Mouse (Mus musculus) heart, embryonic 12.5 days (tissue): Measurements from ENCODE around the gene Pdcd1lg2. TPM values are rescaled to one million over a fixed set of nuclear protein-coding genes. Genes with fewer than 3 reads are reported as not detected.

Source experiments
- ATAC-seq: fragments of 200-750 bp; cut with Nextera tagmentation; 2 replicates; pipeline ENCODE4 v1.8.0; 2017; ENCODE audit warnings: moderate TSS enrichment, moderate library complexity; ENCODE audit not compliant: insufficient number of reproducible peaks, low FRiP score
- H3K27ac ChIP-seq: fragments of 300-500 bp; sonication (generic); 2 replicates; pipeline ENCODE4 v1.5.1; 2016; ENCODE audit warnings: mild to moderate bottlenecking, moderate library complexity; ENCODE audit not compliant: poor library complexity, severe bottlenecking
- H3K27me3 ChIP-seq: fragments of 300-500 bp; sonication (generic); replicated peaks from 2 replicates; pipeline ENCODE4 v1.6.1; 2016; ENCODE audit warnings: mild to moderate bottlenecking, moderate library complexity
- H3K36me3 ChIP-seq: fragments of 300-500 bp; sonication (generic); 2 replicates; pipeline ENCODE4 v1.6.1; 2016; ENCODE audit warnings: mild to moderate bottlenecking, moderate library complexity
- H3K4me1 ChIP-seq: fragments of 300-500 bp; sonication (generic); replicated peaks from 2 replicates; pipeline ENCODE4 v1.6.1; 2016; ENCODE audit warnings: mild to moderate bottlenecking
- H3K4me2 ChIP-seq: fragments of 300-500 bp; sonication (generic); 2 replicates; pipeline ENCODE4 v1.6.1; 2016; ENCODE audit warnings: mild to moderate bottlenecking, moderate library complexity
- H3K4me3 ChIP-seq: fragments of 300-500 bp; sonication (generic); 2 replicates; pipeline ENCODE4 v1.5.1; 2016; ENCODE audit warnings: mild to moderate bottlenecking
- H3K9ac ChIP-seq: fragments of 300-500 bp; sonication (generic); 2 replicates; pipeline ENCODE4 v1.6.1; 2016; ENCODE audit warnings: mild to moderate bottlenecking, moderate library complexity
- H3K9me3 ChIP-seq: fragments of 300-500 bp; sonication (generic); replicated peaks from 2 replicates; pipeline ENCODE4 v1.6.1; 2016; ENCODE audit warnings: mild to moderate bottlenecking, moderate library complexity
- WGBS: fragments of 180-500 bp; shearing (Covaris S2); methylation state at CpG from one replicate; pipeline ENCODE4 v1.1.7; 2016; 5-methylcytosine and 5-hydroxymethylcytosine counted together
- polyA plus RNA-seq: library from polyadenylated mRNA; unstranded; fragments of >200 nt; fragmentation: Nextera tagmentation; extraction: Ambion mirVana; gene quantifications from 2 replicates; pipeline ENCODE4 v1.2.1, GENCODE M21; 2016

Pdcd1lg2 gene
- polyA plus RNA-seq, 1 experiment from 2014 or later, result not detected

DNA sequence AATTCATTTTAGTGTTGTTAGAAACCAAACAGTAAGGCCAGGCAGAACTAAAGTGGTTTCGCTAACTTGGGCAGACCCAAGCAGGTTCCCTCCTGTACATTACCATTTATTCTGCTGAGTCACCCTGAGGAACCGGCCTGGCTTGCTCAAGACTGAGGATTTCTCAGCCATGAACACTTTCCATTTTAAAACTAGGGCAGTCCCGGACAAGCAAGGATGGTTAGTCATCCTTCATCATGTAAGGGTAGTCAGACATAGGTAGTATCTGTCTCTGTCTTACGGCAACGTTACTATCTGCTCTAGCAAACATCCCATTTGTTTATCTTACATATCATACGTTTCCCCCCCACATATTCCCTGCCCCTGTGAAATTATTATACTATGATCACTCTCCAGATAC is 25.7 kb upstream of the Pdcd1lg2 start:
- H3K4me3 ChIP-seq, result no peak overlapping the region
- WGBS, result 77% methylated on average over 6 of the region's 6 CpGs
- H3K27me3 ChIP-seq, result no peaks in the 10 kb centered on the region
- no peak overlapping the region for H3K9ac ChIP-seq
- no peaks in the 10 kb centered on the region for H3K9me3 ChIP-seq
- H3K27ac ChIP-seq, result no peak overlapping the region
- H3K36me3 ChIP-seq, result no peaks in the 10 kb centered on the region
- H3K4me2 ChIP-seq, result no peak overlapping the region
- H3K4me1 ChIP-seq, result no peaks in the 10 kb centered on the region
- no peak for ATAC-seq

DNA sequence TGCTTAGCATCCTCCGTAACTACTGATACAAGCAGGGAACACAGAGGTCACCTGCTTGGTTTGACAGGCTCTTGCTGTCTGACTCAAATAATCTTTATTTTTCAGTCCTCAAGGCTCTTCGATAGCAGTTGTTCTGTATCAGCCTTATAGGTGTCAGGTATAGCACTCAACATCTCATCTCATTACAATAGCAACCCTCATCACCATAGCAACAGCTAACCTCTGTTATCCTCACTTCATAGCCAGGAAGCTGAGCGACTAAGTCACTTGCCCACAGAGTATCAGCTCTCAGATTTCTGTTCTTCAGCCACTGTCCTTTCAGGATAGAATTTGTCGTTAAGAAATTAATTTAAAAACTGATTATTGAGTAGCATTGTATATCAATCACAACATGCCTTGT is 24.9 kb upstream of the Pdcd1lg2 start:
- no peaks in the 10 kb centered on the region for H3K4me1 ChIP-seq
- 78% methylated on average over 4 of the region's 4 CpGs for WGBS
- no peak overlapping the region for H3K9ac ChIP-seq
- no peak for ATAC-seq
- no peaks in the 10 kb centered on the region for H3K36me3 ChIP-seq
- no peak overlapping the region for H3K27ac ChIP-seq
- no peaks in the 10 kb centered on the region for H3K27me3 ChIP-seq
- H3K9me3 ChIP-seq, result no peaks in the 10 kb centered on the region
- no peak overlapping the region for H3K4me2 ChIP-seq
- no peak overlapping the region for H3K4me3 ChIP-seq

DNA sequence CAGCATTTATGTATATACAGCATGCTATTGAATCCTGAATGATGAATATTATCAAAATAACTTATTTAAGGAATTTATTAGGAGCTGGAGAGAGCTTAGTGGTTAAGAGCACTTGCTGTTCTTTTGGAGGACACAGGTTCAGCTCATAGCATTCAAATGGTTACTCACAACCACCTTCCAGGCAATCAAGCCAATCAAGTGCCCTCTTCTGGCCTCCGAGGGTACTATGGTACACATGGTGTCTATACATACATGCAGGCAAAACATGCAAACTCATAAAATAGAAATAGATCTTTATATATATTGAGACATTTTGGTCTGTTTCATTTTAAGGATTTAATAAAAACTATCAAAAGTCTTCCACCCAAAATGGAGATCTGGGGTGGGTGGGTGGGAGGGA is 21.9 kb upstream of the Pdcd1lg2 start:
- no peaks in the 10 kb centered on the region for H3K27me3 ChIP-seq
- H3K9me3 ChIP-seq, result no peaks in the 10 kb centered on the region
- no peak overlapping the region for H3K4me3 ChIP-seq
- WGBS, result 85% methylated on average over 1 of the region's 1 CpGs
- H3K27ac ChIP-seq, result no peak overlapping the region
- no peak overlapping the region for H3K9ac ChIP-seq
- no peaks in the 10 kb centered on the region for H3K36me3 ChIP-seq
- no peak overlapping the region for H3K4me2 ChIP-seq
- H3K4me1 ChIP-seq, result no peaks in the 10 kb centered on the region
- ATAC-seq, result no peak

DNA sequence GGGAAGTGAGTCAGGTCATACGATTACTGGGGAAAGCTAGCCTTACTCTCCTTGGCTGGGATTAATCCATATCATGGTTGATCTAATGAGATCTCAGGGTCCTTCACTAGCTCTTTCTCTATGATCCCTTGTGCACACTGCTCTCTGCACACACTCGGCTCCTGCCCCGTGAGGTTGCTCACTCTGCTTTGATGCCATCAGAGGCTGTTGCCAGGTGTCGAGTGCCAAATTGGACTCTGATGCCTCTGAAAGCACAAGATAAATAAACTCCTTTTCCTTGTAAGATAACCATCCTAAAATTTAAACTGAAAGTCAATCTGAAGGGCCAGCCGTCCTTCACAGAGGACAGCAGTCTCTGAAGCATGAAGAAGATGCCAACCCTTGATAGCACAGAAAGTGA is 20.2 kb upstream of the Pdcd1lg2 start:
- Histone ChIP-seq H3K36me3 (no peaks in the 10 kb centered on the region), H3K9ac (no peak overlapping the region), H3K27ac (no peak overlapping the region), H3K4me3 (no peak overlapping the region), H3K9me3 (no peaks in the 10 kb centered on the region), H3K4me2 (no peak overlapping the region), H3K4me1 (no peaks in the 10 kb centered on the region), H3K27me3 (no peaks in the 10 kb centered on the region)
- 61% methylated on average over 5 of the region's 5 CpGs for WGBS
- no peak for ATAC-seq

DNA sequence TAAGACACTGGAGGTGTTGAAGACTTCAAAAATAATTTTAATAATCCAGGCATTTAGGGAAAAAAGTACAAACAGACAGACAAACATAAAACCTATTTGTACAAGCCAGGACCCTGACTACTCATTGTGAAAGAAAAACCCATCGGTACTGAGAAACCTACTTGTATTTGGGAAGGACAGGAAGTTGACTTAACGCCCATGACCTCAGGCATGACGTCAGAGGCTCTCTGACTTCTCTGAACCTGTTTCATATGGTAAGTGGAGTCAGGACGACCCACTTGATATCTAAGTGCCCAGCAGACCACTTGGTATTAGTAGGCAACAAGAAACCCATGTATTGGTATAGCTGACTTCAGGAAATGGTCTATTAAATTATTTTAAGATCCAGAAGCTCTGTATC is 19.4 kb upstream of the Pdcd1lg2 start:
- no peaks in the 10 kb centered on the region for H3K9me3 ChIP-seq
- H3K36me3 ChIP-seq, result no peaks in the 10 kb centered on the region
- no peak for ATAC-seq
- no peaks in the 10 kb centered on the region for H3K27me3 ChIP-seq
- H3K27ac ChIP-seq, result no peak overlapping the region
- H3K4me2 ChIP-seq, result no peak overlapping the region
- no peaks in the 10 kb centered on the region for H3K4me1 ChIP-seq
- no peak overlapping the region for H3K9ac ChIP-seq
- no peak overlapping the region for H3K4me3 ChIP-seq
- WGBS, result 60% methylated on average over 4 of the region's 4 CpGs

DNA sequence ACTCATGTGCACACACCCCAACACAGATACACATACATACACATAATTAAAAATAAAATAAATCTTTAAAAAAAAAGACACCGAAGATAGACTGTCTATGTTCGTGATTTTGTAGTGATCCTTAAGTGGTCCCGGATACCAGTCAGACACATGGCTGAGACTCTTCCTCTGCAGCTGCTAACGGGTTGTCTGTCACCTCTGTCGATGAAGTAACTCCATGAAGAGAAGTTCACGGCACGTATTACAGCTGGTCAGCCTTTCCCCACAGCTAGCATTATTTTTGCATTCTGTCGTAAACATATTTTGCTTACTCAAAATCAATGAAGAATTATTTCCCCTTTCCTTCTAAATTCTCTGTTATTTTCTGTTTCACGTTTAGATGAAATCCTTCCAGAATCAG is 17.4 kb upstream of the Pdcd1lg2 start:
- H3K36me3 ChIP-seq, result no peaks in the 10 kb centered on the region
- no peaks in the 10 kb centered on the region for H3K27me3 ChIP-seq
- no peak overlapping the region for H3K9ac ChIP-seq
- no peak overlapping the region for H3K4me3 ChIP-seq
- no peak overlapping the region for H3K27ac ChIP-seq
- no peaks in the 10 kb centered on the region for H3K4me1 ChIP-seq
- no peak for ATAC-seq
- no peaks in the 10 kb centered on the region for H3K9me3 ChIP-seq
- 82% methylated on average over 9 of the region's 9 CpGs for WGBS
- no peak overlapping the region for H3K4me2 ChIP-seq

DNA sequence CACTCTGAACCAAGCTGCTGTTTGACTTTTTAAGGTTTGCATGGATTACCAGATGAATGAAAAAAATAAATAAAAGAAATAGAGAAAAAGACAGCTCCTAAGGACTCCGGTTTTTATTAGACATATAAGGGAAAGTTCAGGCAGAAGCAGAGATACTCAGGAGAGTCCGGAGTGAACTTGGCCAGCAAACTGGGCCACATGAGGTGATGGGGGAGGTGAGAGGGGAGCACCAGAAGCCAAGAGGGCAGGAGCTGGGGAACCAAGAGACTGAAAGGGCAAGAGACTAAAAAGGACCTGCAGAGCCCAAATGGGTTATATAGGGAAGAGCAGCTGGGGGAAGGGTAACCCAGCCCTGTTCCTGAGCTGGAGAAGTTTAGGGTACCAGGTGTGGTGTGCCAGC is 16.0 kb upstream of the Pdcd1lg2 start:
- no peak overlapping the region for H3K4me2 ChIP-seq
- H3K4me3 ChIP-seq, result no peak overlapping the region
- H3K9ac ChIP-seq, result no peak overlapping the region
- no peaks in the 10 kb centered on the region for H3K9me3 ChIP-seq
- H3K27ac ChIP-seq, result no peak overlapping the region
- H3K36me3 ChIP-seq, result no peaks in the 10 kb centered on the region
- H3K4me1 ChIP-seq, result no peaks in the 10 kb centered on the region
- ATAC-seq, result no peak
- no peaks in the 10 kb centered on the region for H3K27me3 ChIP-seq
- 89% methylated on average over 2 of the region's 2 CpGs for WGBS

DNA sequence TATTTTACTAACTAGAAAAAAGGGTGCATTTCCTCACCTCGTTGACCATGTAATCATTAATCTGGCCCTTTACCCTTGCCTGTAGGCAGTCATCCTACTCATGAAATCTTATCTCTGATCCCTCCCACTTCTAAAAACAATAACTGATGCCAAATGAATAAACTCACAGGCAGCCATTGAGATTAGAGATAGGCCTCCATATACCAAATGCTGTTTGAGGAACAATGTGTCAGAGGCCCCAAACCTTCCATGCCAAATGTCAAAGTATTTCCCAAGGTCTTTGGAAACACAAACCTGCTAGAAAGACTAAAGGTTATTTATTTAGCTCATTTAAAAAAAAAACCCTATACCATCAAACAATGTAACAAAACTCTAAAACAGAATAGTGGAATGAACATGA is 14.4 kb upstream of the Pdcd1lg2 start:
- Histone ChIP-seq H3K27ac (no peak overlapping the region), H3K9ac (no peak overlapping the region), H3K4me2 (no peak overlapping the region), H3K36me3 (no peaks in the 10 kb centered on the region), H3K27me3 (no peaks in the 10 kb centered on the region), H3K9me3 (no peaks in the 10 kb centered on the region), H3K4me1 (no peaks in the 10 kb centered on the region), H3K4me3 (no peak overlapping the region)
- WGBS, result 45% methylated on average over 1 of the region's 1 CpGs
- ATAC-seq, result no peak

DNA sequence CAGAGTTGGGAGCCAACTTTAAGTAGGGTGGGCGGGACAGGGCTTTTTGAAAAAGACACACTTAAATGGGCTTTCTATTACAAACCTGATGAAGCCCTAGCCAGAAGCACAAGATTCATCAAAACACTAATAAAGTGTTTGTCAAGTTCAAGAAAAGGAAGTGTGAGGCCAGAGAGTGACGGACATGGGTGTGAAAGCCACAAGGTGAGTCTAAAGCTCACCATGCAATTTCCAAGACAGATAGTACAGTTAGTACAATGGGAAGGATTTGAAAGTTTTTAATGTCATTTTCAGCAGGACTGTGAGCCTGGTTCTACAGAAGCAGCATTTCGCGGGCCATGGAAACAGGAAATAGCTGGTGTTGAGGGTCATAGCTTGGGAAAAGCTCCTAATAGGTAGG is 10.9 kb upstream of the Pdcd1lg2 start:
- H3K4me2 ChIP-seq, result no peak overlapping the region
- H3K27ac ChIP-seq, result no peak overlapping the region
- no peak overlapping the region for H3K4me3 ChIP-seq
- no peak for ATAC-seq
- H3K36me3 ChIP-seq, result no peaks in the 10 kb centered on the region
- 0 out of 2 replicates have a peak, but pooled peaks cover 2% of the 10 kb centered on the region for H3K4me1 ChIP-seq
- WGBS, result 81% methylated on average over 4 of the region's 4 CpGs
- H3K9ac ChIP-seq, result no peak overlapping the region
- H3K27me3 ChIP-seq, result no peaks in the 10 kb centered on the region
- H3K9me3 ChIP-seq, result no peaks in the 10 kb centered on the region

DNA sequence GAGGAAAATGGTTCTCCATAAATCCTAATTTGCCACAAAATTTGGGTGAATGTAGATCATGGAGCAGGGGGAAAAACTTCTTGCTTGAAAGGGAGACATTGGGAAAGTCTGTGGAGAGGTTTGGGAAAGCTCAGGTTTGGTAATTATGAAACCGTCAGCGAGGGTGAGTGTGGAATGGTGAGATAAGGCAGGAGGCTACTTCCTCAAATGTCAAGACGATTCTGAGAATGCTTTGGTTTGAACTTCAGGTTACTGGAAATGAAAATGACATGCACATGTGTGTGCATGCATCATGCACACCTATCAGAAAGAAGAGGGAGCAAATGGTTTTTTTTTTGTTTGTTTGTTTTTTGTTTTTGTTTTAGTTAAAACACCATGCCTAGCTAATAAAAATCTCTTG is 10.3 kb upstream of the Pdcd1lg2 start:
- ATAC-seq, result no peak
- H3K4me3 ChIP-seq, result no peak overlapping the region
- 0 out of 2 replicates have a peak, but pooled peaks cover 5% of the 10 kb centered on the region for H3K4me1 ChIP-seq
- H3K36me3 ChIP-seq, result no peaks in the 10 kb centered on the region
- H3K9me3 ChIP-seq, result no peaks in the 10 kb centered on the region
- H3K9ac ChIP-seq, result no peak overlapping the region
- H3K27ac ChIP-seq, result no peak overlapping the region
- WGBS, result 54% methylated on average over 3 of the region's 3 CpGs
- no peaks in the 10 kb centered on the region for H3K27me3 ChIP-seq
- H3K4me2 ChIP-seq, result no peak overlapping the region

DNA sequence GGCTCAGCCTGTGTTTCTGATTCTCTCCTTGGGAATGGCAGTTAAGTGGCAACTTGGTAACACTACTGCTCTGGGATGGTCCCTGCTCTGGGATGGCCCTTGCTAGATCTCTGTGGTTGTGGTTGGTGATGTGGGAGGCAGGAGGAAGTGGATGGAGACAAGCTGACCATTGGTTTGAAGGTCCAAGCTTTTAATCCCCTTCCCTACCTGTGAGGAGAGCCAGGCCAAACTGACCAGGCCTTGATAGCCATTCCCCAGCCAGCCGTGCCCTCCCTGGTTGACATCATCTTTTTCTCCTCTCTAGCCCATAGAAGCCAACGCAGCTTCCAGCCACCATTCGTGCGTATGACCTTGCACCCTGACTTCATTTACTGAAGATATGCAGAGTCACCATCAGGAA is 8.1 kb upstream of the Pdcd1lg2 start:
- no peak for ATAC-seq
- H3K4me2 ChIP-seq, result no peak overlapping the region
- H3K36me3 ChIP-seq, result no peaks in the 10 kb centered on the region
- 92% methylated on average over 4 of the region's 4 CpGs for WGBS
- H3K4me3 ChIP-seq, result no peak overlapping the region
- no peaks in the 10 kb centered on the region for H3K27me3 ChIP-seq
- H3K27ac ChIP-seq, result no peak overlapping the region
- no peaks in the 10 kb centered on the region for H3K9me3 ChIP-seq
- no peak overlapping the region for H3K9ac ChIP-seq
- H3K4me1 ChIP-seq, result 0 out of 2 replicates have a peak, but pooled peaks cover 5% of the 10 kb centered on the region

DNA sequence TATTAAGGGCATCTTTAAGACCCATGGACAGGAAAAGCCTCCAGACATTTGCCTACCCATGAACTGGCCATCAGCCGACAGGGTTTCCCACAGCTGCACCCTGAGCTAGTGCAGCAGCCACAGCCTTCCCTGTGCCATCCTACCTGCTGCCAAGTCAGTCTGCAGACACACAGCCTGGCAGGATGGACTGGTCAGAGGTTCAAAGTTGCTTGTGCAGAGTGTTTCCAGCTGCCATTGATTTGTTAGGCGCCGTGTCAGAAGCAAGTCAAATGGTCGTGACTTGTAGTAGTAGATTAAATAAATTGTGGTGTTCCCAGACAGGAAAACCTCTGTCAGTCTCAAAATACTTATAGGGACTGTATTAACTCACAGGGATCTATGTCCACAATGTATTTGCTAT is 7.5 kb upstream of the Pdcd1lg2 start:
- ATAC-seq, result no peak
- no peaks in the 10 kb centered on the region for H3K27me3 ChIP-seq
- H3K36me3 ChIP-seq, result no peaks in the 10 kb centered on the region
- H3K4me2 ChIP-seq, result no peak overlapping the region
- 0 out of 2 replicates have a peak, but pooled peaks cover 5% of the 10 kb centered on the region for H3K4me1 ChIP-seq
- H3K27ac ChIP-seq, result no peak overlapping the region
- H3K9me3 ChIP-seq, result no peaks in the 10 kb centered on the region
- H3K9ac ChIP-seq, result no peak overlapping the region
- WGBS, result 78% methylated on average over 4 of the region's 4 CpGs
- no peak overlapping the region for H3K4me3 ChIP-seq
